Mouse (Mus musculus) heart, adult 2 months (tissue): ENCODE measurements around the gene Cacna1d. TPM values are rescaled to one million over a fixed set of nuclear protein-coding genes. Genes with fewer than 3 reads are reported as not detected.

Experiments used
- DNase-seq, 2 experiments: peaks; one replicate each; pipeline ENCODE4 v3.0.0; 2021
- H3K27ac ChIP-seq: fragments of 200-600 bp; 2 replicates; pipeline ENCODE4 v1.8.1; 2022
- H3K27me3 ChIP-seq: fragments of 200-500 bp; 2 replicates; pipeline ENCODE4 v1.6.1; 2012; ENCODE audit warnings: mild to moderate bottlenecking, low read length, inconsistent platforms, mixed read lengths; ENCODE audit not compliant: control insufficient read depth, insufficient read depth
- H3K36me3 ChIP-seq: fragments of 200-500 bp; 2 replicates; pipeline ENCODE4 v1.6.1; 2012; ENCODE audit warnings: low read length, inconsistent platforms; ENCODE audit not compliant: control insufficient read depth, insufficient read depth
- H3K4me1 ChIP-seq: fragments of 200-500 bp; 2 replicates; pipeline ENCODE4 v1.6.1; 2011; ENCODE audit warnings: low read length; ENCODE audit not compliant: control insufficient read depth, insufficient read depth
- H3K4me3 ChIP-seq: fragments of 200-600 bp; 2 replicates; pipeline ENCODE4 v1.8.1; 2022
- H3K79me2 ChIP-seq: fragments of 200-500 bp; replicated peaks from 2 replicates; pipeline ENCODE4 v1.6.1; 2012; ENCODE audit warnings: mild to moderate bottlenecking, inconsistent platforms, low read length, moderate library complexity, mixed read lengths; ENCODE audit not compliant: control insufficient read depth, insufficient read depth
- H3K9ac ChIP-seq: fragments of 200-500 bp; 2 replicates; pipeline ENCODE4 v1.6.1; 2012; ENCODE audit warnings: low read depth, mild to moderate bottlenecking, control low read depth, inconsistent platforms, low read length, mixed read lengths
- CTCF ChIP-seq: fragments of 200-600 bp; IDR thresholded peaks from 2 replicates; pipeline ENCODE4 v1.8.1; 2022; ENCODE audit warnings: antibody characterized with exemption, mild to moderate bottlenecking, moderate library complexity
- EP300 ChIP-seq: fragments of 200-500 bp; IDR thresholded peaks from 2 replicates; pipeline ENCODE4 v1.6.1; 2011; ENCODE audit warnings: low read depth, low read length, control low read depth; ENCODE audit not compliant: insufficient read depth
- POLR2A ChIP-seq: fragments of 200-500 bp; IDR thresholded peaks from 2 replicates; pipeline ENCODE4 v1.6.1; 2011; ENCODE audit warnings: mild to moderate bottlenecking, low read depth, low read length, control low read depth; ENCODE audit not compliant: insufficient read depth
- WGBS: fragments of 180-500 bp; shearing (Covaris S2); methylation state at CpG from one replicate; pipeline ENCODE4 v1.1.7; 2018; 5-methylcytosine and 5-hydroxymethylcytosine counted together
- intact Hi-C: fragments of 180-260 bp; cut with DNase I; formaldehyde crosslinking; loops from one replicate; pipeline ENCODE4 v1.15.1; 2025
- polyA plus RNA-seq: library from polyadenylated mRNA; depleted of rRNA; stranded (reverse); fragments of >200 nt; gene quantifications from 2 replicates; pipeline ENCODE4 v1.2.3, GENCODE M21; 2012
- total RNA-seq, 2 experiments: library from RNA; stranded (reverse); gene quantifications; 2 replicates each; pipeline ENCODE4 v1.2.3; 2021

Gene Cacna1d
- total and polyA plus RNA-seq, 3 experiments: 1.3 to 3.0 (median 2.1) TPM

DNA sequence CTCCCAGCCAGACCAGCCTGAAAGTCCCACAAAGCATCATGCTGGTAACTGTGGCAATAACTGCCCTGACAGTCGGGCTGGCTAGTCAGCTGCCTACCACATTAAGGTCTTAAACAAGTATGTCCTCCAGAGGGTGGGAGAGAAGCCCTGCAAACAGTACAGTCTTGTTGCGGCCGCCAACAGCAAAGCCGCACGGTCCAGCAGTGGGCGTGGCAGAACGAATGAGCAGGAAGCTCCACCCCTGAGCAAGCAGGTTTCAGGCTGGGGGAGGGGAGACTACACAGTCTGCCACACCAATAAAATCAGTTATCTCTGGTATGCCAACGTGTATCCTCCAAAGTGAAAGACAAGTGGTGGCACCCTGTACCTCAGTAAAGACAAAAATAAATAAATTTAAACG, 61.6 kb downstream of the Cacna1d start:
- H3K9ac ChIP-seq: no peak overlapping the region
- intact Hi-C loops: no loop called here
- no peak overlapping the region for H3K27ac ChIP-seq
- WGBS: 43% methylated on average over 9 of the region's 9 CpGs
- no peak for TF ChIP-seq EP300
- TF ChIP-seq POLR2A: no peak
- no peak for TF ChIP-seq CTCF
- H3K36me3 ChIP-seq: no peaks in the 10 kb centered on the region
- no peaks in the 10 kb centered on the region for H3K4me1 ChIP-seq
- peak in 1 of 2 experiments; percentile 24 for DNase-seq
- no peaks in the 10 kb centered on the region for H3K79me2 ChIP-seq
- no peak overlapping the region for H3K4me3 ChIP-seq
- no peaks in the 10 kb centered on the region for H3K27me3 ChIP-seq

- H3K79me2 ChIP-seq: no peaks in the 10 kb centered on the region
Observed at GRCm38 (mm10) chr14:30428757-30429156, 62.5 kb downstream of the Cacna1d start.

GRCm38 (mm10) chr14:30425876-30426275, 65.4 kb downstream of the Cacna1d start:
- no peaks in the 10 kb centered on the region for H3K36me3 ChIP-seq
- H3K4me3 ChIP-seq: no peak overlapping the region
- whole genome bisulfite sequencing: 82% methylated on average over 4 of the region's 4 CpGs
- TF ChIP-seq POLR2A (no peak), CTCF (no peak), EP300 (no peak)
- intact Hi-C loops: no loop called here
- H3K4me1 ChIP-seq: peaks cover 1% of the 10 kb centered on the region; the same call in 1 of the 2 replicates
- H3K27me3 ChIP-seq: no peaks in the 10 kb centered on the region
- no peak for DNase-seq
- H3K79me2 ChIP-seq: no peaks in the 10 kb centered on the region
- no peak overlapping the region for H3K27ac ChIP-seq
- H3K9ac ChIP-seq: no peak overlapping the region

More at GRCm38 (mm10) chr14:30428757-30429156, 62.5 kb downstream of the Cacna1d start:
- DNase-seq: no peak
- H3K4me3 ChIP-seq: no peak overlapping the region
- no peaks in the 10 kb centered on the region for H3K36me3 ChIP-seq
- no peak overlapping the region for H3K27ac ChIP-seq
- intact Hi-C loops: no loop called here
- peaks cover 1% of the 10 kb centered on the region; the same call in 1 of the 2 replicates for H3K4me1 ChIP-seq
- TF ChIP-seq EP300 (no peak), CTCF (no peak), POLR2A (no peak)
- no peaks in the 10 kb centered on the region for H3K27me3 ChIP-seq
- H3K9ac ChIP-seq: no peak overlapping the region

DNA sequence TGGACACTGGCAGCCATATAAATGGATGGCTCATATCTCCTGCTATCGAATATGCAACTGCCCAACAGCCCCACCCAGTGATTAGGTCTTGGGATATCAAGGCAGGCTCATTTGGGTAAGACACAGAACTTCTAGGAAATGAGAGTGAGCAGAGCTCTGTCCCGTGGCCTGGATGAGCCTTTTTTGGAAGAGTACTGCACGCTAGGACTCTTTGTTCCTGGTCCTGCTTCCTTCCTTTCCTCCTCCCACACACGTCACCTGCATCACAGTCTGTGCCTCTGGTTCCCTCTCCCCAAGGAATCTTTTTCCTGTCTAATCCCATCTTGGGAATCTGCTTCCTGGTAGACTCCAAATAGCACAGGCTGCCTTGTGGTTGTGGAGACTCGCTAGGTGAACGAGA, 66.1 kb downstream of the Cacna1d start:
- H3K27ac ChIP-seq: no peak overlapping the region

DNA sequence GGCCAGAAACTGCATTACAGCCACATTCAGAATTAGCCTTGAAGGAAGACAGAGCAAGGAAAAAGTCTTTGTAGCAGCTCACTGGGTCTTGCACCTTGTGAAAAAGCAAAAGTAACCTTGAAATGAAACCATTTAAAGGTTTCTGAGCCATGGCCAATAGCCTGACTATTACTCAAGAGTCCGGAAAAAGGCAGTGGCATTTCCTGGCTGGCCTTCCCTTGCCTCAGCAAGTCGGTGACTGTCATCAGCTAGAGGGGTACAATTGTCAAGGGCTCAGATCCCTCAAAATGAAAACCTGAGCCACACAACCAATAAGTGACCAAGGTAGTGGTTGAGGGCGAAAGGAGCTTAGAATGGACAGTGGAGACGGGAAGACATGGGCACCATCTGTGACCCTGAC, 66.6 kb downstream of the Cacna1d start:
- DNase-seq: no peak
- 84% methylated on average over 4 of the region's 4 CpGs for WGBS
- intact Hi-C loops: no loop called here

More for the DNA sequence above, 66.1 kb downstream of the Cacna1d start:
- H3K36me3 ChIP-seq: no peaks in the 10 kb centered on the region
- WGBS: 24% methylated on average over 6 of the region's 6 CpGs
- H3K9ac ChIP-seq: no peak overlapping the region
- peaks cover 1% of the 10 kb centered on the region; the same call in 1 of the 2 replicates for H3K4me1 ChIP-seq
- intact Hi-C loops: no loop called here
- no peak for DNase-seq
- H3K79me2 ChIP-seq: no peaks in the 10 kb centered on the region
- 0 out of 2 replicates have a peak, but pooled peaks have one; percentile 25 for TF ChIP-seq POLR2A
- TF ChIP-seq CTCF: no peak
- 0 out of 2 replicates have a peak, but pooled peaks have one; percentile 62 for TF ChIP-seq EP300
- H3K4me3 ChIP-seq: no peak overlapping the region
- H3K27me3 ChIP-seq: no peaks in the 10 kb centered on the region

GRCm38 (mm10) chr14:30422376-30423140, 68.7 kb downstream of the Cacna1d start:
- intact Hi-C loops: no loop called here
- TF ChIP-seq EP300: no peak
- no peak for TF ChIP-seq CTCF
- TF ChIP-seq POLR2A: no peak
- H3K9ac ChIP-seq: no peak overlapping the region
- H3K4me3 ChIP-seq: no peak overlapping the region
- H3K4me1 ChIP-seq: peaks cover 1% of the 10 kb centered on the region; the same call in 1 of the 2 replicates
- no peaks in the 10 kb centered on the region for H3K27me3 ChIP-seq
- 85% methylated on average over 7 of the region's 7 CpGs for WGBS
- H3K79me2 ChIP-seq: no peaks in the 10 kb centered on the region
- DNase-seq: no peak
- no peak overlapping the region for H3K27ac ChIP-seq
- H3K36me3 ChIP-seq: no peaks in the 10 kb centered on the region

More for the DNA sequence above, 66.6 kb downstream of the Cacna1d start:
- Histone ChIP-seq H3K27ac (no peak overlapping the region), H3K36me3 (no peaks in the 10 kb centered on the region), H3K4me1 (peaks cover 1% of the 10 kb centered on the region; the same call in 1 of the 2 replicates), H3K4me3 (no peak overlapping the region), H3K27me3 (no peaks in the 10 kb centered on the region), H3K9ac (no peak overlapping the region), H3K79me2 (no peaks in the 10 kb centered on the region)
- TF ChIP-seq CTCF (no peak), EP300 (no peak), POLR2A (no peak)
